Mouse (Mus musculus) thymus, adult 18-20 months (tissue): ENCODE data around the gene Sec1.

Experiments
- DNase-seq, 2 experiments: peaks; one replicate each; pipeline ENCODE4 v3.0.0; 2022; ENCODE audit warnings: mixed read lengths in 2 of 2

Gene Sec1

GRCm38 (mm10) chr7:45693921-45694591 lies at the start of gene Sec1:
Sec1 (minus strand) TSS chr7:45694402.
- no peak for DNase-seq

- DNase-seq, result no peak
These were observed 48.1 kb upstream of the Sec1 start for GRCm38 (mm10) chr7:45742338-45742737.

- DNase-seq, result peak in 1 of 2 experiments; percentile 59
These were observed 47.6 kb upstream of the Sec1 start for GRCm38 (mm10) chr7:45741777-45742176.

- no peak for DNase-seq
These were observed 47.1 kb upstream of the Sec1 start for GRCm38 (mm10) chr7:45741308-45741707.

GRCm38 (mm10) chr7:45739820-45740219 lies 45.6 kb upstream of the Sec1 start:
- DNase-seq, result no peak

- peak in 1 of 2 experiments; percentile 71 for DNase-seq
These were observed 45.1 kb upstream of the Sec1 start for GRCm38 (mm10) chr7:45739162-45739763.

GRCm38 (mm10) chr7:45733477-45733876 lies 39.3 kb upstream of the Sec1 start:
- peak; percentile 74 to 87 for DNase-seq

- peak; percentile 34 to 43 for DNase-seq
These were observed 36.7 kb upstream of the Sec1 start for GRCm38 (mm10) chr7:45730727-45731431.

GRCm38 (mm10) chr7:45727625-45728024 lies 33.4 kb upstream of the Sec1 start:
- DNase-seq, result no peak

- DNase-seq, result no peak
These were observed 32.2 kb upstream of the Sec1 start for GRCm38 (mm10) chr7:45726419-45726818.

GRCm38 (mm10) chr7:45725713-45726112 lies 31.5 kb upstream of the Sec1 start, which contains the start of gene Spaca4:
Spaca4 (minus strand) TSS chr7:45725813.
- DNase-seq, result no peak

GRCm38 (mm10) chr7:45725151-45725550 lies 30.9 kb upstream of the Sec1 start:
- no peak for DNase-seq

- no peak for DNase-seq
These were observed 29.6 kb upstream of the Sec1 start for GRCm38 (mm10) chr7:45723781-45724180.

GRCm38 (mm10) chr7:45723301-45723700 lies 29.1 kb upstream of the Sec1 start:
- DNase-seq, result no peak

- no peak for DNase-seq
These were observed 28.1 kb upstream of the Sec1 start for GRCm38 (mm10) chr7:45722348-45722713.

GRCm38 (mm10) chr7:45721642-45722347 lies 27.6 kb upstream of the Sec1 start:
- DNase-seq, result no peak

- no peak for DNase-seq
These were observed 27.0 kb upstream of the Sec1 start for GRCm38 (mm10) chr7:45721234-45721571.

GRCm38 (mm10) chr7:45720413-45721233 lies 26.4 kb upstream of the Sec1 start, which contains the start of gene Fam83e:
Fam83e (plus strand) TSS chr7:45721212.
- DNase-seq, result no peak

- DNase-seq, result no peak
These were observed 25.7 kb upstream of the Sec1 start for GRCm38 (mm10) chr7:45719738-45720412.

- DNase-seq, result no peak
These were observed 25.0 kb upstream of the Sec1 start for GRCm38 (mm10) chr7:45719180-45719579.

GRCm38 (mm10) chr7:45718331-45718730 lies 24.1 kb upstream of the Sec1 start:
- DNase-seq, result no peak

GRCm38 (mm10) chr7:45717918-45718297 lies 23.7 kb upstream of the Sec1 start, which contains the start of gene Sphk2:
Sphk2 (minus strand) TSS chr7:45718002.
- DNase-seq, result peak; percentile 95 to 96
